Mouse (Mus musculus): ENCODE data around the gene Morc2a. TPM values are rescaled to one million over a fixed set of nuclear protein-coding genes. Genes with fewer than 3 reads are reported as not detected.

Gene Morc2a
- polyA plus RNA-seq, 1 experiment from 2014 or later, result 31.3 TPM

DNA sequence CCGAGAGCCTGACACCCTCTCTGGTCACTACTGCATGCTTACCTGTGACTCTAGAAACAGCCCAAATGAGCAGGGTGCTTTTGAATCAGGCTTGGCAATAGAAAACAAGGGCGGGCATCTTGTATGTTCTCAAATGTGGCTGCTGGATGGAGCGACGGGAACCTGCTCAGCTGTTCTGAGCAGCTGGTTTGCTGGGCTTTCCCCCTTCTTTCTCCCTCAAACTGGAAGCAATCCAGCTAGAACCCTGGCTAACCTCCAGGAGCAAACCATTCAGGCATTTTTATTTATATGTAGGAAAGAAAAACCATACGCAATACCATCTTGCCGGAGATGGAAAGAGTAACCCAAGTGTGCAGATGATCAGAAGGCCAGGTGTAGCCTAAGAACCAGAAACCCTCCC is 67.7 kb downstream of the Morc2a start:
- ATAC-seq (ENCODE audit: low FRiP score) (no peak), DNase-seq (ENCODE audit: low spot score) (no peak)
- Histone ChIP-seq H3K27ac (ENCODE audit: low read depth, low read length) (no peak overlapping the region), H3K4me3 (ENCODE audit: low read depth, low read length) (no peak overlapping the region), H3K9me3 (ENCODE audit: control insufficient read depth, low read length) (no peaks in the 10 kb centered on the region), H3K4me2 (replicated peaks; ENCODE audit: low read depth, low read length) (no peak overlapping the region), H3K36me3 (ENCODE audit: control insufficient read depth, insufficient read depth, low read length) (no peaks in the 10 kb centered on the region), H3K4me1 (replicated peaks; ENCODE audit: control insufficient read depth, insufficient read depth, low read length) (no peaks in the 10 kb centered on the region), H3K9ac (ENCODE audit: low read depth, low read length) (no peak overlapping the region), H3K27me3 (ENCODE audit: control insufficient read depth, insufficient read depth, low read length) (no peaks in the 10 kb centered on the region)
- 91% methylated on average over 6 of the region's 6 CpGs for WGBS

DNA sequence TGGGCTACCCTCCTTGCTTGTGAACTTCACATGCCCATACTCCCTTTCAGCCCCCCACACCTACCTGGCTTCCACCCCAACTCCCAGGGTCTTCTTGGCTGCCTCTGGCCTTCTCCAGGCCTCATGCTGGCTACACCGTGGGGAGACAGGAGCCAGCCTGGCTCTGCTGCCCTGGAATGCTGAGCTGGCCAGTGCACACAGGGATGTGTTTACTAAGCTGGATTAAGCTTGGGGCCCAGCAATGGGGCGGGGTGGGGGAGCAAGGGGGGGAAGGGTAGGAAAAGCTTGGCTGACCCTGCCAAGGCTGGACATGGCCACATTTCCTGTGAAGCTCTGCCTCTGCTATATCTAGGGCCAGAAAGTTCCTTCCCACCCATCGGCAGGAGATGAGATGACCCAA is 73.0 kb downstream of the Morc2a start:
- Histone ChIP-seq H3K4me1 (replicated peaks; ENCODE audit: control insufficient read depth, insufficient read depth, low read length) (no peaks in the 10 kb centered on the region), H3K4me3 (ENCODE audit: low read depth, low read length) (no peak overlapping the region), H3K9me3 (ENCODE audit: control insufficient read depth, low read length) (no peaks in the 10 kb centered on the region), H3K36me3 (ENCODE audit: control insufficient read depth, insufficient read depth, low read length) (no peaks in the 10 kb centered on the region), H3K4me2 (replicated peaks; ENCODE audit: low read depth, low read length) (no peak overlapping the region), H3K9ac (ENCODE audit: low read depth, low read length) (no peak overlapping the region), H3K27ac (ENCODE audit: low read depth, low read length) (no peak overlapping the region), H3K27me3 (ENCODE audit: control insufficient read depth, insufficient read depth, low read length) (no peaks in the 10 kb centered on the region)
- DNase-seq (ENCODE audit: low spot score) (no peak), ATAC-seq (ENCODE audit: low FRiP score) (no peak)
- 67% methylated on average over 3 of the region's 3 CpGs for WGBS

GRCm38 (mm10) chr11:3722861-3723260 is 73.9 kb downstream of the Morc2a start:
- Histone ChIP-seq H3K4me3 (ENCODE audit: low read depth, low read length) (no peak overlapping the region), H3K9me3 (ENCODE audit: control insufficient read depth, low read length) (no peaks in the 10 kb centered on the region), H3K9ac (ENCODE audit: low read depth, low read length) (no peak overlapping the region), H3K27ac (ENCODE audit: low read depth, low read length) (no peak overlapping the region), H3K27me3 (ENCODE audit: control insufficient read depth, insufficient read depth, low read length) (no peaks in the 10 kb centered on the region), H3K36me3 (ENCODE audit: control insufficient read depth, insufficient read depth, low read length) (no peaks in the 10 kb centered on the region), H3K4me2 (replicated peaks; ENCODE audit: low read depth, low read length) (no peak overlapping the region), H3K4me1 (replicated peaks; ENCODE audit: control insufficient read depth, insufficient read depth, low read length) (no peaks in the 10 kb centered on the region)
- ATAC-seq (ENCODE audit: low FRiP score), result no peak
- DNase-seq (ENCODE audit: low spot score), result no peak
- WGBS, result 63% methylated on average over 3 of the region's 3 CpGs

GRCm38 (mm10) chr11:3723910-3724309 is 74.9 kb downstream of the Morc2a start:
- Histone ChIP-seq H3K27ac (ENCODE audit: low read depth, low read length) (no peak overlapping the region), H3K9ac (ENCODE audit: low read depth, low read length) (no peak overlapping the region), H3K36me3 (ENCODE audit: control insufficient read depth, insufficient read depth, low read length) (no peaks in the 10 kb centered on the region), H3K9me3 (ENCODE audit: control insufficient read depth, low read length) (no peaks in the 10 kb centered on the region), H3K27me3 (ENCODE audit: control insufficient read depth, insufficient read depth, low read length) (no peaks in the 10 kb centered on the region), H3K4me1 (replicated peaks; ENCODE audit: control insufficient read depth, insufficient read depth, low read length) (no peaks in the 10 kb centered on the region), H3K4me2 (replicated peaks; ENCODE audit: low read depth, low read length) (no peak overlapping the region), H3K4me3 (ENCODE audit: low read depth, low read length) (no peak overlapping the region)
- ATAC-seq (ENCODE audit: low FRiP score) (no peak), DNase-seq (ENCODE audit: low spot score) (no peak)
- whole genome bisulfite sequencing, result 79% methylated on average over 4 of the region's 4 CpGs

DNA sequence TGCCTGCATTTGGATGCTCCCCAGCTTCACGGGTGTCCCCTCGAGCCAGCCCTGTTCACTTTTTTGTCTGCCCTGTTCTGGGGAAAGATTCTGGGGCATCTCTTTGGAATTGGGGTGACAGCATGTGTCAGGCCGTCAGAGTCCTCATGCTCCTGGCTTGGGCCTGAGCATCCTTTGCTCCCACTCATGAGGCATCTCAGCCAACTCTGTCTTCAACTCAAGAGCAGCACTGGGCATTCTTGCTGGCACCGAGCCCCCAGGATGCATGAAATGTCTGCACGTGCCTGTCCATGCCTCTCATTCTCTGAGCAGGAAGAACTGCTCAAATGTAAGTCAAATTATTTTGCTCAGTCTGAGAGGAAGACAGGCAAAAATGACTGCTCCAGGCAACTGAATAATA is 75.7 kb downstream of the Morc2a start:
- Histone ChIP-seq H3K4me3 (ENCODE audit: low read depth, low read length) (no peak overlapping the region), H3K9me3 (ENCODE audit: control insufficient read depth, low read length) (no peaks in the 10 kb centered on the region), H3K9ac (ENCODE audit: low read depth, low read length) (no peak overlapping the region), H3K4me2 (replicated peaks; ENCODE audit: low read depth, low read length) (no peak overlapping the region), H3K27ac (ENCODE audit: low read depth, low read length) (no peak overlapping the region), H3K36me3 (ENCODE audit: control insufficient read depth, insufficient read depth, low read length) (no peaks in the 10 kb centered on the region), H3K27me3 (ENCODE audit: control insufficient read depth, insufficient read depth, low read length) (no peaks in the 10 kb centered on the region), H3K4me1 (replicated peaks; ENCODE audit: control insufficient read depth, insufficient read depth, low read length) (no peaks in the 10 kb centered on the region)
- WGBS, result 82% methylated on average over 5 of the region's 5 CpGs
- ATAC-seq (ENCODE audit: low FRiP score) (no peak), DNase-seq (ENCODE audit: low spot score) (no peak)

DNA sequence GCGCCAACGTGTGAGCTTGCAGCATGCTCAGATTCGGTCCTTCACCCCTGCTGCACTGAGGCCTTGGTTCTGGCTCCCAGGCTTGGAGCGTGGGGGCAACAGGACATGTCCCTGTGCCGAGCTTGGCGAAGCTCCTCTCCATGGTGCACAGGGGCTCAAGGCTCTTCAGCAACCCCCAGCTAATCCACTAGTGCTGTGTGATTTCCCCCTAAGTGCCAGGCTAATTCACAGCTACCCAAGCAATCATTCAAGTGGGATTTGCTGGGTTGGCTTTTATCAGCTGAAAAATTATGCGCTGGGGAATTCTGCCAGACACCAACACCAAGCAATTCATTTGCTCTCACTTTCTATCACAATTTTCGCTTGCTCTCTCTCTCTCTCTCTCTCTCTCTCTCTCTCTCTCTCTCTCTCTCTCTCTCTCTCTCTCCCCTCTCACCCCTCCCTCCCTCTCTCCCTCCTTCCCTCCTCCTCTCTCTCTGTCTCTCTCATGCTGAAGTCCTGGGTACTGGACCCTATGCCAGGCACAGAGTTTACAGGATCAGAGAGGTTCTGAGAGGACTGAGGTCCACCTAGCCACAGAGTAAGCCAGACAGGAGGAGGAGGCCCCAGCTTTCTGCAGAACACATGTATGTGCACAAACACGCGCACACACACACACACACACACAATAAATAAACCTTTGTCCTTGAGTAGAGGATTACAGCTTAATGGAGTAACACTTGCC is 76.5 kb downstream of the Morc2a start:
- Histone ChIP-seq H3K4me2 (replicated peaks; ENCODE audit: low read depth, low read length) (no peak overlapping the region), H3K4me3 (ENCODE audit: low read depth, low read length) (no peak overlapping the region), H3K36me3 (ENCODE audit: control insufficient read depth, insufficient read depth, low read length) (no peaks in the 10 kb centered on the region), H3K9me3 (ENCODE audit: control insufficient read depth, low read length) (no peaks in the 10 kb centered on the region), H3K27ac (ENCODE audit: low read depth, low read length) (no peak overlapping the region), H3K4me1 (replicated peaks; ENCODE audit: control insufficient read depth, insufficient read depth, low read length) (no peaks in the 10 kb centered on the region), H3K27me3 (ENCODE audit: control insufficient read depth, insufficient read depth, low read length) (no peaks in the 10 kb centered on the region), H3K9ac (ENCODE audit: low read depth, low read length) (no peak overlapping the region)
- ATAC-seq (ENCODE audit: low FRiP score) (no peak), DNase-seq (ENCODE audit: low spot score) (no peak)
- 75% methylated on average over 10 of the region's 10 CpGs for WGBS

DNA sequence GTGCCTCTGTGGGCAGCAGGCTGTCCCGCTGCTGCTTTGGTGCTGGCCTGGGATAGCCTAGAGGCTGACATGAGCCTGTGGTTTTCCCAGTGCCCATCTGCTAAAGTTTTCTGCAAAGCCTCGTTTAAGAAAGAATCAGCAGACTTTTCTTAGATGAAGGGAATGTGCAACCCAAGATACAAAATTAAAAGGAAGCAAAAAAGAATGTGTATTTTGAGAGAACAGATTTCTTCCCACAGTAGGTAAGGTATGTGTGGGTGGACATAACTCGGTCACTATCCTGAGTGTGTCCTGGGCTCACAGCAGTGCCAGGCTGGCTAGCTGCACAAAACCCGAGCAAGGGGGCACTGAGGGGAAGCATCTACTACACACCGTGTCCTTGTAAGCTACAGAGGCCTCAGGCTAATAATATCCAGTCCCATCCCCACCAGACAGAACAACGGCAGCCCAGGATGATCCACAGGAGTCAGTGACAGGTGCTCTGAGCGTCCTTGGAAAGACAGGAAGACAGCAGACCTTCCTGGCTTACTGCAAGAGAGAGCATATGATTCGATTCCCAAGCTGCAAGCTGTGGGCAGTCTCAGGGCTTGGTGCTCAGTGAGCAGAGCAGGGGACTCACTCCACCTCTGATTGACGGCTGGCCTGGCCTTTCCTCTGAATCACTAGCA is 78.6 kb downstream of the Morc2a start:
- DNase-seq (ENCODE audit: low spot score), result no peak

DNA sequence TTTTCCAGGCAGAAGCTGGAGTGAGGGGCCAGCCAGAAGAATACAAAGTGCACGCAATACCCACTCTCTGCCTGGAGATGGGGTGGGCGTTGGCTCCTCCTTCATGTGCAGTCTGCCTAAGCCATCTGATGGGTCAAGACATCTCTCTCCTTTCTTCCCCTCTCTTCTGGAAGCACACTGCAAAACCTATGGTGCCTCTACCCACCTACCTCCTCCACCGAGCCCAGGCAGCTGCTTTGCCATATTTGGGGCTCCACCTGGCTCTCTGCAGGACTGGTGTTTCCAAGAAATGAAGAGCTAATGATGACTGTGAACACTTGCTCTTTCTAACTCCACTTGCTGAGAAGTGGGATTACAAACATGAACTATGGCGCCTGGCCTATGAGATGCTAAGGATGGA is 82.5 kb downstream of the Morc2a start:
- H3K27ac ChIP-seq (ENCODE audit: low read depth, low read length), result no peak overlapping the region
- no peak for ATAC-seq (ENCODE audit: low FRiP score)
- no peaks in the 10 kb centered on the region for H3K36me3 ChIP-seq (ENCODE audit: control insufficient read depth, insufficient read depth, low read length)
- H3K4me1 ChIP-seq (replicated peaks; ENCODE audit: control insufficient read depth, insufficient read depth, low read length), result no peaks in the 10 kb centered on the region
- H3K9me3 ChIP-seq (ENCODE audit: control insufficient read depth, low read length), result no peaks in the 10 kb centered on the region
- H3K9ac ChIP-seq (ENCODE audit: low read depth, low read length), result no peak overlapping the region
- no peak for DNase-seq (ENCODE audit: low spot score)
- no peak overlapping the region for H3K4me3 ChIP-seq (ENCODE audit: low read depth, low read length)
- no peak overlapping the region for H3K4me2 ChIP-seq (replicated peaks; ENCODE audit: low read depth, low read length)
- no peaks in the 10 kb centered on the region for H3K27me3 ChIP-seq (ENCODE audit: control insufficient read depth, insufficient read depth, low read length)
- 82% methylated on average over 4 of the region's 4 CpGs for WGBS

More for the DNA sequence above, 78.6 kb downstream of the Morc2a start:
- H3K36me3 ChIP-seq (ENCODE audit: control insufficient read depth, insufficient read depth, low read length), result no peaks in the 10 kb centered on the region
- H3K27ac ChIP-seq (ENCODE audit: low read depth, low read length), result no peak overlapping the region
- H3K4me2 ChIP-seq (replicated peaks; ENCODE audit: low read depth, low read length), result no peak overlapping the region
- H3K4me3 ChIP-seq (ENCODE audit: low read depth, low read length), result no peak overlapping the region
- no peak overlapping the region for H3K9ac ChIP-seq (ENCODE audit: low read depth, low read length)
- H3K27me3 ChIP-seq (ENCODE audit: control insufficient read depth, insufficient read depth, low read length), result no peaks in the 10 kb centered on the region
- H3K9me3 ChIP-seq (ENCODE audit: control insufficient read depth, low read length), result no peaks in the 10 kb centered on the region
- no peak for ATAC-seq (ENCODE audit: low FRiP score)
- H3K4me1 ChIP-seq (replicated peaks; ENCODE audit: control insufficient read depth, insufficient read depth, low read length), result no peaks in the 10 kb centered on the region
- WGBS, result 77% methylated on average over 9 of the region's 9 CpGs

Measured in hindbrain, embryonic 11.5 days (tissue).